Mouse (Mus musculus): ENCODE results near the gene Shroom3. TPM values are rescaled to one million over a fixed set of nuclear protein-coding genes. Genes with fewer than 3 reads are reported as not detected.
A peak's percentile ranks its signal among the peaks of the same experiment; 100 is the strongest.

Gene Shroom3
- total RNA-seq (2021) (1 to 10 TPM; 6.4 to 7.8 TPM), polyA plus RNA-seq (2012; rRNA removed) (3.8 and 5.1 TPM in 2 replicates)
- long read RNA-seq, partial matches to known transcripts = 3 of 3 reads
- long read RNA-seq, other reads (novel, unspliced or antisense) = 0 of 3 reads

GRCm38 (mm10) chr5:92683351-92683807 lies at the start of gene Shroom3:
Gene Shroom3 (plus strand): TSS chr5:92683435.
- peak; percentile 33 for DNase-seq

- peak; percentile 11 for DNase-seq
Measured at GRCm38 (mm10) chr5:92633526-92633925, 49.7 kb upstream of the Shroom3 start.

- DNase-seq = no peak
Measured at GRCm38 (mm10) chr5:92634916-92635315, 48.3 kb upstream of the Shroom3 start.

- no peak for DNase-seq
Measured at GRCm38 (mm10) chr5:92635891-92636290, 47.3 kb upstream of the Shroom3 start.

DNA sequence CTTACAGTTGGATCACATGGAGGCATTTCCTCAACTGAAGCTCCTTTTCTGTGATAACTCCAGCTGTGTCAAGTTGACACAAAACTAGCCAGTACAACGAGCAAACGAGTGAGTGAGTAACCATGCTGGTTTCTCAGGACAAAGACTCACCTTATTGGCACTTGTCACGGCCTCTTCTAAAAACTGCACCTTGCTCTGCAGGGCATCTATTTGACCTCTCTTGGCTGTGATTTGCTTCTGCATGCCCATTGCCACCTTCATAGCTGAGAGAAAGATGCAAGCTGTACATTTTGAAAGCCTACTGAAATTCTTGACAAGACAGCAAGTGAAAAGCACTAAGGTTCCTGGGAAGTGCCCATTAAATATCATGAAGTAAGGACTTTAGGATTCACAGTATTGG lies 42.4 kb upstream of the Shroom3 start:
- no peak for DNase-seq

- peak; percentile 51 for DNase-seq
Measured at GRCm38 (mm10) chr5:92656256-92656655, 27.0 kb upstream of the Shroom3 start.

- DNase-seq = no peak
Measured at GRCm38 (mm10) chr5:92664321-92664720, 18.9 kb upstream of the Shroom3 start.

DNA sequence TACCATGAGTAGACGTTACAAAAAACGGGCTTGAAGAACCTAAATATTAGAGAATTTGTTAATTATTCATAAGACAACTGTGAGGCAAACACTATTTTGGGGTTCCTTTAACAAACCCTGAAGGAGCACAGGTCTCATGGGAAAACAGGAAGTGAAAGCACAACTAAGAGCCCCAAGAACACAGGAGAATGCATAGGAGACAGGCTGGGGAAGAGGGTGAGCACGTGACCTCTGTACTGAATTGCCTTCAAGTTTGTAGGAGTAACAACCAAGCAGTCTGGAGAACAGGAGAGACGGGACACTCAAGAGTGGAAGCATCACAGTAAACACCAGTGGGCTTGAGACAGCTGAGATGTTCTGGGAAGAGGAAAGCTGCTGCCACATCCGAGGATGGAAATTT lies 16.4 kb upstream of the Shroom3 start:
- no peak for DNase-seq

- DNase-seq = peak; percentile 80
Measured at GRCm38 (mm10) chr5:92674859-92675573, 8.2 kb upstream of the Shroom3 start, which contains the start of gene Ccdc158. Gene Ccdc158 (minus strand): TSS chr5:92675271.

DNA sequence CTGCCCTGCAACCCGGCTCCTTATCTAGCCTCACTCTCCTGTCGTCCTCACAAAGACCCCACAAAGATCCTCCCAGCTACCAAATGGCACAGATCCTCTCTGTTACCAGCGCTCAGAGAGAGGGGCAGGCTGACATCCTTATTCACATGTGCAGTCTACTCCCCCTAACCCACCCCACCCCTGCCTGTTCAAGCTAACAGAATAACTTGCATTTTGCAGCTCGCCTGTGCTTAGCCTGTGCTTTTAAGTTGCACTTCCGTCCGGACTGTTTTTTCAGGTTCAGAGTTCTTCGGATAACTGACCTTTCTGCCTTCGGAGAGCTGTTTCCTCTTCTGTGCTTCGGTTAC lies 7.7 kb upstream of the Shroom3 start:
- no peak for DNase-seq

DNA sequence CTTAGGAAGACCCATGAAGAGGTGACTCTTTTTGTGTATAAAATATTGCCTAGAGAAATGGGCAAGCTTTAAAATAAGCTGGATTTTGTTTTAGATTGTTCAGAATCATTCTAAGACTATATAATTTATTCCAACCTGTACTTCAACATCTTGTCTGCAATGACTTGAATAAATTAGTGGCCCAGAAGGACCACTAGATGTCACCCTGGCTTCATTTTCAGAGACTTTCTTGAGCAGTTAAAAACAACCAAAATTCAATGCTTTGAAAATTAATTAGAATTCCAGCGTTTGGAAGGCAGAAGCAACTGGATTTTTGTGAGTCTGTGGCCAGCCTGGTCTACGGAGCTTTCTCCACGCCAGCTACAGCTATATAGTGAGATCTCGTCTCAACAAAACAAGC lies 3.8 kb upstream of the Shroom3 start:
- DNase-seq = peak; percentile 14

- DNase-seq = no peak
Measured at GRCm38 (mm10) chr5:92681861-92682260, 1.4 kb upstream of the Shroom3 start.

GRCm38 (mm10) chr5:92682621-92683348 lies 450 bp upstream of the Shroom3 start:
- DNase-seq = peak; percentile 11

DNA sequence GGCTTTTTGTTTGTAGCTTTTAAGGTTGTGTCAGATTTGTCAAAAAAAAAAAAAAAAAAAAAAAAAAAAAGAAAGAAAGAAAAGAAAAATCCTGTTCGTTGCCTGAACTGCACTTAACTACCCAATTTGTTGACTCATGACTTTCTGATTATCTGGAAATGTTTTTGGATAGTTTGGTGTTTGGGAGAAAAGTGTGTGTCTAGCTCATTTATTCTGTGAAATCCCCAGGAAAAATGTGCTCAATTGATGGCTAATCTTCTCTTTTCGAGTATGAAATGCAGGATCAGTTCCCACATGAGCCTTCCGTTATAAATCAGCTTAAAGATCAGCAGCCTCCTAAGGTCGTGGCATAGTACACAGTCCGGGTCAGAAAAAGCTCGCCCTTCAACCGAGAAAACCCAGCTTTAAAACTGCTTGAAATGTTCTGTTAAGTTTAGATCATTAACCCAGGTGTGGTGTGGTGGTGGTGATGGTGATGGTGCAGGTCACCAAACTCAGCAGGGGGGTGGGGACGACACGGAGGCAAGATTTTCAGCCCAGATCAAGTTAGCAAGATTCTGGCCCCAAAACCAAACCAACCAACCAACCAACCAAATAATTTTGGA lies 738 bp downstream of the Shroom3 start:
- no peak for DNase-seq

GRCm38 (mm10) chr5:92684715-92685460 lies 1.7 kb downstream of the Shroom3 start:
- DNase-seq = no peak

DNA sequence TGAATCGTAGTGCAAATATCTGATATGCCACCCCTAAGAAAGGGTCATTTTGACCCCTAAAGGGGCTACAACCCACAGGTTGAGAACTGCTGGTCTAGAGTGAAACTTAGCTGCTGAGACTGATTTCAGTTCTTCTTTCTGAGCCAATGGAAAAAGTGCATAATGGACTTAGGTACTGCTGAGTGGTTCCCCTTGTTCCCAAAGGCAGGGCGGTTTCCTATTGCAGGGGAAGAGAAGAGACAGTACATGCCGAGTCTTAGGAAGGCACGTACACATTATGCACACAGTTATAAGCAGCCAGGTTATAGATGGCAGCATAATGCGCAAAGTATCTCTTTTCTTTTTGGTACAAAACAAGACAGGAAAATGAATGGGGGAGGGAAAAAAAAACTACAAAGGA lies 4.9 kb downstream of the Shroom3 start:
- DNase-seq = no peak

DNA sequence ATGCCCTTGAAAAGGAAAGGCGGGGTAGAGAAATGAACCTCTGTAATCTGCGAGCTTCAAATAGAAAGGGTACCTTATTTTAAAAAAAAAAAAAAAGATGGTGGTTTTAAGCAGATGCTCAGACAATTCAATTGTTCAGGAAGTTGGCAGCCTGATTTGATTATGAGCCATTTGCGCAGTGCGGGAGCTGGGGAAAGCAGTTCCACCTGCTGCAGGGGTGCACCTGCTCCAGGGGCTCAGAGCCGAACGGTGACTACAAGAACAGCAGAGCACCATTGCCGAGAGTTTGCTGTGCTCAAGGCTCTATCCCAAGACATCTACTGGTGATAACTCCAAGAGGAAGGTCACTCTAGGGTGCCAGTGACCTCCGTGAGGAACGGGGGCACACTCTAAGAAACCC lies 5.3 kb downstream of the Shroom3 start:
- DNase-seq = no peak

GRCm38 (mm10) chr5:92692206-92693007 lies 9.2 kb downstream of the Shroom3 start:
- no peak for DNase-seq

DNA sequence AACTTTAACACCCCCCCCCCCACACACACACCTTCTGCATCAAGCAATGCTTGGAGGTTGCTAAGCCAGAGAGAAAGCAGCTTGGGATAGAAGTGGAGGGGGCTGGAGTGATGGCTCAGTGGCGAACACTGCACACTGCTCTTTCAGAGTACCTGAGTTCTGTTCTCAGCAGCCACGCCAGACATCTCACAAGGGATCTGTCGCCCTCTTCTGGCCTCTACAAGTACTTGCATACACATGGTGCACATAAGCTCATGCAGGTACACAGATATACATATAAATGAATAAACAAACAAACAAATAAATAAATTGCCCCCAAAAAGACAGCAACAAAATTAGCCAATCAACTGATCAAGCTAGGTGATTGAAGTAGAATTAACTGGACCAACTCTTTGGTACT lies 10.5 kb downstream of the Shroom3 start:
- no peak for DNase-seq

DNA sequence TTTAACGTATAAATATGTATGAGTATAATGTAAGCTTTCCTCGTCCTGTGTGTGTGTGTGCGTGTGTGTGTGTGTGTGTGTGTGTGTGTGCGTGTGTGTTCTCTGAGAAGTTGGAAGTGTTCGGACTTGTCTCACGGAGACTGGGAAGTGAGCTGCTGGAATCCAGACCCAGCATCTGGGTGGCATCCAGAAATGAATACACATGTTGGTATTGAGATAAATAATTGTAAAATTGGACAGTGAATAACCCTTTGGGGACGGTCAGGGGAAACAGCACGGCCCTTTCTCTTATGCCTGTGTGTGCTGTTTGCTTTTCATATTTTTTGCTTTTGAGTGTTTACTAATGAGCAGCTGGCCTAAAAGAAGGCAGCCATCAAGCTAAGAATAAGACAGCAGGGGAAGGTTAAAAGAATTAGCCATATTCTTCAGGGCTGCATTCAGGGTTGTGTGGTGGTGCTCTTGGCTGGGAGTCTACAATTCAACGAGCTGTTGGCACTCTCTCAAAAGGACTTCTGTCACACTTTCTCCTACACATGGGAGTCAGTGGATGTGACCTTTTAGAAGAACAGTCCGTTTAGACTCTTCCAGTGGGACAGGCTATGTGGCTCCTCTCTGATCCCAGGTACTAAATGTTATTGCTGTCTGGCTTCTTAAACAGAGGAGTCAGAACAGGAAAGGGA lies 11.2 kb downstream of the Shroom3 start:
- DNase-seq = no peak
